Mouse (Mus musculus) lung, adult 2 months (tissue): ENCODE results near the gene Sgcd. TPM values are rescaled to one million over a fixed set of nuclear protein-coding genes. Genes with fewer than 3 reads are reported as not detected.
"Not testable (repeated sequence)": the region's sequence is repeated elsewhere in the genome, so short reads cannot be mapped to it uniquely, and the experiment has no call there.

Experiments used
- DNase-seq: peaks from one replicate; pipeline ENCODE4 v3.0.0; 2022
- H3K4me1 ChIP-seq: fragments of 200-500 bp; 2 replicates; pipeline ENCODE4 v1.6.1; 2011; ENCODE audit warnings: low read length; ENCODE audit not compliant: control insufficient read depth, insufficient read depth
- H3K4me3 ChIP-seq: fragments of 200-500 bp; replicated peaks from 2 replicates; pipeline ENCODE3; 2011; ENCODE audit warnings: low read depth, mild to moderate bottlenecking, control low read depth, low read length; ENCODE audit errors: extremely low read depth
- CTCF ChIP-seq: fragments of 200-500 bp; IDR thresholded peaks from 2 replicates; pipeline ENCODE4 v1.5.1; 2011; ENCODE audit warnings: mild to moderate bottlenecking, low read length, control low read depth; ENCODE audit not compliant: insufficient read depth
- POLR2A ChIP-seq: fragments of 200-500 bp; IDR thresholded peaks from 2 replicates; pipeline ENCODE4 v1.6.1; 2011; ENCODE audit warnings: low read depth, mild to moderate bottlenecking, control low read depth, low read length, borderline replicate concordance; ENCODE audit errors: extremely low read depth
- WGBS: fragments of 180-500 bp; shearing (Covaris S2); methylation state at CpG from one replicate; pipeline ENCODE4 v1.1.7; 2018; 5-methylcytosine and 5-hydroxymethylcytosine counted together
- polyA plus RNA-seq: library from polyadenylated mRNA; depleted of rRNA; stranded (reverse); fragments of >200 nt; gene quantifications from 2 replicates; pipeline ENCODE4 v1.2.3, GENCODE M21; 2012

Gene Sgcd
- polyA plus RNA-seq, 1 experiment: 1.0 TPM

DNA sequence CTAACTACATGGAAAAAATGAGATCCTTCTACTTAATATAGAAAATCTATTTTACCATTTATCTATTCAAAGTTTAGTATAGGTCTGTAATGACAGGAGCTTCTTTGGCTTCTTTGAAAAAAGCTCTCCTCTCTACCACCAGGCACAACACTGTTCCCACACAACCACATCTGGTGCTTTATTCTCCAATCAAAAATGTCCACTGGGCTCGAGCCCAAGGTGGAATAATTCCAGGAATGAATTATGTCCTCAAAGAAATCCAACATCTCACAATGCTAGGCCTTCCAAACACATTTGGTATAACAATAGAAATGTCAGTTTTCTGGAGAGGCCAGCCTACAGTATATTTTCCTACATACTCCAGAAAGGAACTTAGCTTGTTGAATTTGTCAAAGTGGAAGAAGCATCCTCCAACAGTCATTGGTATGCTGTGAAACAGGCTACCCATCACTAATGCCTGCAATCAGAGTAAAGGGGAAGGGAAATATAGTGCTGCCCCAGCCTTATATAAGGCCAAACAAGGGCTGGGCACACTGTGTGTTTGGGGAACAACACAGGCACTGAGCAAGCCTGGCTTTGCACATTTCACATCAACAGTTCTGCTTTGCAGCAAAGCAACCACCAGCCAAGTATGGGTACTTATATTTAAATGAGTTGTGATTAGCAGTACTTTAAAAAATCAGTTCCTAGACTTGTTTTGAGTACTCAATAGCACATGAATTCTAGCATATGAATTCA lies 515.1 kb downstream of the Sgcd start:
- Histone ChIP-seq H3K4me1 (no peaks in the 10 kb centered on the region), H3K4me3 (no peak overlapping the region)
- TF ChIP-seq POLR2A (no peak), CTCF (no peak)
- no peak for DNase-seq
- WGBS: 27% methylated on average over 1 of the region's 1 CpGs

GRCm38 (mm10) chr11:47460700-47461099 lies 528.1 kb downstream of the Sgcd start:
- H3K4me1 ChIP-seq, H3K4me3 ChIP-seq, DNase-seq: not testable (repeated sequence)

GRCm38 (mm10) chr11:47460149-47460548 lies 528.6 kb downstream of the Sgcd start:
- 56% methylated on average over 2 of the region's 2 CpGs for WGBS
- TF ChIP-seq POLR2A: no peak
- no peak for TF ChIP-seq CTCF
- no peak overlapping the region for H3K4me3 ChIP-seq
- DNase-seq: no peak
- H3K4me1 ChIP-seq: no peaks in the 10 kb centered on the region

- H3K4me1 ChIP-seq: no peaks in the 10 kb centered on the region
- WGBS: 59% methylated on average over 3 of the region's 3 CpGs
- DNase-seq: no peak
- TF ChIP-seq POLR2A (no peak), CTCF (no peak)
- H3K4me3 ChIP-seq: no peak overlapping the region
Observed at GRCm38 (mm10) chr11:47459214-47459613, 529.6 kb downstream of the Sgcd start.

- 41% methylated on average over 2 of the region's 2 CpGs for WGBS
- DNase-seq: no peak
- TF ChIP-seq POLR2A (no peak), CTCF (no peak)
Observed at GRCm38 (mm10) chr11:47447790-47448189, 541.0 kb downstream of the Sgcd start.

DNA sequence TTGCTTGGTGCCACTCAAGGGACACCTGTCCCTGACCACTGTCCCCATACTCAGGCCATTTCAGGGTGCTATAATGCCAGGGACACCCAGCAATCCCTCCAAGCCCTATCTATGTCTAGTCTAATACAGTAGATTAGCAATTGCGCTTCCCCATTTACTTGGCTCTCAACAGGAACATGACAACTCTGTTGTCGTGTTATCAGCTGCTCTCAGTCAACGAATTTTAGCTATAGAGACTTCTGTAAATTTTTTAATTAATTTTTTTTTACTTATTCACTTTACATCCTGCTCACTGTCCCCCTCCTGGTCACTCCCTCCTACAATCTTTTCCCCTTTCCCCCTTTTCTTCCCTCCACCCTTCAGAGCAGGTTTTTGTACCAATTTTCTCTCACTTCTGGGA lies 542.4 kb downstream of the Sgcd start:
- no peak for DNase-seq
- TF ChIP-seq CTCF (no peak), POLR2A (no peak)
- 75% methylated on average over 3 of the region's 3 CpGs for WGBS
- Histone ChIP-seq H3K4me3 (no peak overlapping the region), H3K4me1 (no peaks in the 10 kb centered on the region)

More at GRCm38 (mm10) chr11:47447790-47448189, 541.0 kb downstream of the Sgcd start:
- Histone ChIP-seq H3K4me1 (no peaks in the 10 kb centered on the region), H3K4me3 (no peak overlapping the region)

DNA sequence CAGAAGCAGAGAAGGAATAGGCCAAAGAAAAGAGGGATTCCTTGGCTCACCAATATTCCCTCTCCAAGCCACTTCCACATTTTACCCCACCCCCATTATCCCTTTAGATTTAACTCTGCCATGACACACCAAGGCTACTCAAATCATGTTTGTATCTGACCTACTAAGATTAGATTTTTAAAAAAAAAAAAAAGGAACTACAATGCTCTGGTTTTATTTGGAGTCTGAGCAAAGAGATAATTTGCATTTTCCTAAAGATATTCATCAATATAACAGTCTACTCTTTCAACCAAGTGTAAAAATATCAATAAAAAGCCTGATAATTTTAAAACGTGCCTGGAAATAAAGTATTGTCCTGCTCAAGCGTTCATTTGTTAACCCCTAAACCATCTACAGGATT lies 543.1 kb downstream of the Sgcd start:
- H3K4me3 ChIP-seq: no peak overlapping the region
- TF ChIP-seq CTCF (no peak), POLR2A (no peak)
- DNase-seq: no peak
- no peaks in the 10 kb centered on the region for H3K4me1 ChIP-seq
- WGBS: 64% methylated on average over 2 of the region's 2 CpGs

DNA sequence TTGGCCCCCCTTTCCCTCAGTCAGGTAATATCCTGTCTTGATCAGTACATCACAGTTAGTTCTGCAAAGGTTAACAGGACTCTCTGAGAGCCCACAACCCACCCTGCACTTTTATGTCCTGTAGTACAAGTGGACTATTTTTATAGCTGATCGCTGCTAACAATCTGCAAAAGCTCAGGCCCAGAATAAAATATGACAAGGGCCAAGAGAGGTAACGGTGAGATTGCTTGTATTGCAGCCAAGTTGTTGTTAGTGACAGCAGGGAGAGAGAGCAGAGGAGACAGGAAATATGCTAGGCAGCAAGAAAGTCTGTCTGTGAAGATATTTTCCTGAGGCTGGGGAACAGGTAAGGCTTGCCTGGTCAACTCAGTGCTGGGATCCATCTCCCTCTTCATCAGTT lies 546.5 kb downstream of the Sgcd start:
- no peak overlapping the region for H3K4me3 ChIP-seq

GRCm38 (mm10) chr11:47399607-47400006 lies 589.2 kb downstream of the Sgcd start:
- no peaks in the 10 kb centered on the region for H3K4me1 ChIP-seq
- no peak overlapping the region for H3K4me3 ChIP-seq
- WGBS: 41% methylated on average over 3 of the region's 3 CpGs
- TF ChIP-seq POLR2A (no peak), CTCF (no peak)
- DNase-seq: no peak

More for the DNA sequence above, 546.5 kb downstream of the Sgcd start:
- TF ChIP-seq CTCF (no peak), POLR2A (no peak)
- no peaks in the 10 kb centered on the region for H3K4me1 ChIP-seq
- 36% methylated on average over 2 of the region's 2 CpGs for WGBS
- DNase-seq: no peak

- H3K4me1 ChIP-seq, DNase-seq, H3K4me3 ChIP-seq: not testable (repeated sequence)
- 63% methylated on average over 2 of the region's 2 CpGs for WGBS
Observed at GRCm38 (mm10) chr11:47390798-47391197, 598.0 kb downstream of the Sgcd start.

GRCm38 (mm10) chr11:47389327-47389726 lies 599.4 kb downstream of the Sgcd start:
- no peak for TF ChIP-seq CTCF
- no peak for TF ChIP-seq POLR2A
- Histone ChIP-seq H3K4me3 (no peak overlapping the region), H3K4me1 (no peaks in the 10 kb centered on the region)
- DNase-seq: no peak
